Mouse (Mus musculus) heart, adult 2 months (tissue): ENCODE results near the gene Chpf2. TPM values are rescaled to one million over a fixed set of nuclear protein-coding genes. Genes with fewer than 3 reads are reported as not detected.

Source experiments
- DNase-seq, 2 experiments: peaks; one replicate each; pipeline ENCODE4 v3.0.0; 2021
- H3K27ac ChIP-seq: fragments of 200-600 bp; 2 replicates; pipeline ENCODE4 v1.8.1; 2022
- H3K27me3 ChIP-seq: fragments of 200-500 bp; 2 replicates; pipeline ENCODE4 v1.6.1; 2012; ENCODE audit warnings: mild to moderate bottlenecking, low read length, inconsistent platforms, mixed read lengths; ENCODE audit not compliant: control insufficient read depth, insufficient read depth
- H3K36me3 ChIP-seq: fragments of 200-500 bp; 2 replicates; pipeline ENCODE4 v1.6.1; 2012; ENCODE audit warnings: low read length, inconsistent platforms; ENCODE audit not compliant: control insufficient read depth, insufficient read depth
- H3K4me1 ChIP-seq: fragments of 200-500 bp; 2 replicates; pipeline ENCODE4 v1.6.1; 2011; ENCODE audit warnings: low read length; ENCODE audit not compliant: control insufficient read depth, insufficient read depth
- H3K4me3 ChIP-seq: fragments of 200-600 bp; 2 replicates; pipeline ENCODE4 v1.8.1; 2022
- H3K79me2 ChIP-seq: fragments of 200-500 bp; replicated peaks from 2 replicates; pipeline ENCODE4 v1.6.1; 2012; ENCODE audit warnings: mild to moderate bottlenecking, inconsistent platforms, low read length, moderate library complexity, mixed read lengths; ENCODE audit not compliant: control insufficient read depth, insufficient read depth
- H3K9ac ChIP-seq: fragments of 200-500 bp; 2 replicates; pipeline ENCODE4 v1.6.1; 2012; ENCODE audit warnings: low read depth, mild to moderate bottlenecking, control low read depth, inconsistent platforms, low read length, mixed read lengths
- CTCF ChIP-seq: fragments of 200-600 bp; IDR thresholded peaks from 2 replicates; pipeline ENCODE4 v1.8.1; 2022; ENCODE audit warnings: antibody characterized with exemption, mild to moderate bottlenecking, moderate library complexity
- EP300 ChIP-seq: fragments of 200-500 bp; IDR thresholded peaks from 2 replicates; pipeline ENCODE4 v1.6.1; 2011; ENCODE audit warnings: low read depth, low read length, control low read depth; ENCODE audit not compliant: insufficient read depth
- POLR2A ChIP-seq: fragments of 200-500 bp; IDR thresholded peaks from 2 replicates; pipeline ENCODE4 v1.6.1; 2011; ENCODE audit warnings: mild to moderate bottlenecking, low read depth, low read length, control low read depth; ENCODE audit not compliant: insufficient read depth
- WGBS: fragments of 180-500 bp; shearing (Covaris S2); methylation state at CpG from one replicate; pipeline ENCODE4 v1.1.7; 2018; 5-methylcytosine and 5-hydroxymethylcytosine counted together
- intact Hi-C: fragments of 180-260 bp; cut with DNase I; formaldehyde crosslinking; loops from one replicate; pipeline ENCODE4 v1.15.1; 2025
- polyA plus RNA-seq: library from polyadenylated mRNA; depleted of rRNA; stranded (reverse); fragments of >200 nt; gene quantifications from 2 replicates; pipeline ENCODE4 v1.2.3, GENCODE M21; 2012
- total RNA-seq, 2 experiments: library from RNA; stranded (reverse); gene quantifications; 2 replicates each; pipeline ENCODE4 v1.2.3; 2021

Chpf2 gene
- total and polyA plus RNA-seq, 3 experiments = 7.5 to 12.3 (median 9.0) TPM

DNA sequence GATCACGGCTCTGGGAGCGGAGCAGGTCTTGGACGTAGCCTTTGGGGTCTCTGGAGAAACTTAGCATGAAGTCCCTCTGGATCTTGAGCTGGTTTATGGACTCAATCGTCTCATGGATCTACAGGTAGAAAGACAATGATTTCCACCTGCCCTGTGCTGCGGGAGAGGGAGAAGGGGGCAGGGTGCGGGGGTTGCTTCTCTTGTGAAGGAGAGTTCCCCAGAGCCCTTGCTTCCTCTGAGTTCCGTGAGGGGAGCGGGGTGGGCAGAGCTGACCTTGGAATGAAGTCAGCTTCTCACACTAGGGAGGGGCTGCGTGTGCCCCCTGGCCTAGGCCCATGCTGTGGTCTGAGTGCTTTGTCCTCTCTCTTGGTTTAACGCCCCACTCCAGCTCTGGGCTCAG, 6.7 kb downstream of the Chpf2 start:
- Histone ChIP-seq H3K4me1 (peaks cover 3% of the 10 kb centered on the region), H3K4me3 (no peak overlapping the region), H3K27me3 (no peaks in the 10 kb centered on the region), H3K9ac (no peak overlapping the region), H3K79me2 (no peaks in the 10 kb centered on the region), H3K27ac (no peak overlapping the region), H3K36me3 (no peaks in the 10 kb centered on the region)
- 83% methylated on average over 10 of the region's 10 CpGs for WGBS
- no peak for DNase-seq
- intact Hi-C loops = no loop called here
- TF ChIP-seq EP300 = no peak
- no peak for TF ChIP-seq POLR2A
- TF ChIP-seq CTCF = no peak

- no peaks in the 10 kb centered on the region for H3K36me3 ChIP-seq
Observed at GRCm38 (mm10) chr5:24593928-24594327, 7.4 kb downstream of the Chpf2 start.

DNA sequence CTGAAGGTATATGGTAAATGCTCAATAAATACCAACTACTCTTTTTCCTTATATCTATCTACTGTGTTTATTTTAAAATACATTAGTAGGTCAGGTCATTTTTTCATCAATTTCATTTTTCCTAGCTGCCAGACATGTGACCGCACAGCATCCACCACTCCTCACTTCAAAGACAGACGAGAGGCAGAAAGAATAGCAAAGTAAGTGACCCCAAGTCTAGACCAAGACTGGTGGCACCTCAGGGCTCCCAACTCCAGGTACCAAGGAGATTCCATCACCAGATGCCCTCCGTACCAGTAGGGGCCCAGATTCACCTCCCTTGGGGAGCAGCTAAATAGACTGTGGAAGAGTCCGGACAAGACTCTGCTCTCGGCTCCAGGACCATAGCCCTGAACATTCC, 7.8 kb downstream of the Chpf2 start:
- 92% methylated on average over 5 of the region's 5 CpGs for WGBS
- Histone ChIP-seq H3K36me3 (no peaks in the 10 kb centered on the region), H3K79me2 (no peaks in the 10 kb centered on the region), H3K27ac (no peak overlapping the region), H3K4me3 (no peak overlapping the region), H3K4me1 (peaks cover 3% of the 10 kb centered on the region), H3K27me3 (no peaks in the 10 kb centered on the region), H3K9ac (no peak overlapping the region)
- DNase-seq = no peak
- intact Hi-C loops = no loop called here
- no peak for TF ChIP-seq POLR2A
- TF ChIP-seq CTCF = no peak
- TF ChIP-seq EP300 = no peak

More at GRCm38 (mm10) chr5:24593928-24594327, 7.4 kb downstream of the Chpf2 start:
- peaks cover 3% of the 10 kb centered on the region for H3K4me1 ChIP-seq
- 71% methylated on average over 10 of the region's 10 CpGs for WGBS
- intact Hi-C loops = no loop called here
- H3K27me3 ChIP-seq = no peaks in the 10 kb centered on the region
- DNase-seq = no peak
- no peaks in the 10 kb centered on the region for H3K79me2 ChIP-seq
- H3K27ac ChIP-seq = no peak overlapping the region
- H3K4me3 ChIP-seq = no peak overlapping the region
- no peak overlapping the region for H3K9ac ChIP-seq
- TF ChIP-seq CTCF (no peak), EP300 (no peak), POLR2A (no peak)

- intact Hi-C loops = no loop called here
- no peak for DNase-seq
Observed at GRCm38 (mm10) chr5:24595261-24595660, 8.7 kb downstream of the Chpf2 start.

DNA sequence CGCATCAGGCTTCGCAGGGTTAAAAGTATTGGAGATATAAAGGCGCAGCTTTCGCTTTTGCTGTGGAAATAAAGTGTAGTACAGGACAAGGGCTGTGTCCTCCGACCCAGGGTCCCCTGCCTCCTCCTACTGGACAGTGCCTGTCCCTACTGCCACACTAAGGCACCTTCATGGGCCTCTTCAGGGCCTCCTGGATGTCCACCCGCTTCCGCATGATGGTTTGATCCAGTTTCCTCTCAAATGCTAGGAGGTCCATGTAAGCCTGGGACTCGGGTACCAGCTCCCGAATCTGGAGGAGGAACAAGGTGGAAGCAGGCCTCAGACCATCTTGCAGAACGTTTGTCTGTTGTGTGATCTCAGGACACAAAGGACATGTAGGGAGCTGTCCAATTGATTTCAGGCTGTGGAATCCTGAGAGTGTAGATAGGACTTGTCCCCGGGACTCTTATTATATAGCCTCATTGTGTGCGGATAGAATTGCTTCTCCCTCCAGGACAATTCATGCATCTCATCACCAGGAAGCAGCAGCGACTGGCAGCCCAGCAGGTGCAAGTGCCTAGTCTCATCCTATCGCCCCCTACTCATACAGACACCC, 9.3 kb downstream of the Chpf2 start:
- no peaks in the 10 kb centered on the region for H3K27me3 ChIP-seq
- DNase-seq = no peak
- no peaks in the 10 kb centered on the region for H3K36me3 ChIP-seq
- WGBS = 76% methylated on average over 14 of the region's 14 CpGs
- no peak for TF ChIP-seq CTCF
- no peak for TF ChIP-seq EP300
- no peak for TF ChIP-seq POLR2A
- no peak overlapping the region for H3K9ac ChIP-seq
- H3K4me3 ChIP-seq = no peak overlapping the region
- intact Hi-C loops = loop anchor here (2.0 kb wide), 2 partner anchors 57 to 65 kb away; no protein-coding TSS in a partner anchor
- no peaks in the 10 kb centered on the region for H3K79me2 ChIP-seq
- H3K4me1 ChIP-seq = peaks cover 5% of the 10 kb centered on the region
- H3K27ac ChIP-seq = peak overlapping the region; percentile 26; the same call in 1 of the 2 replicates

More at GRCm38 (mm10) chr5:24595261-24595660, 8.7 kb downstream of the Chpf2 start:
- Histone ChIP-seq H3K4me3 (no peak overlapping the region), H3K4me1 (peaks cover 3% of the 10 kb centered on the region), H3K36me3 (no peaks in the 10 kb centered on the region), H3K27me3 (no peaks in the 10 kb centered on the region), H3K79me2 (no peaks in the 10 kb centered on the region), H3K9ac (no peak overlapping the region), H3K27ac (no peak overlapping the region)
- TF ChIP-seq CTCF (no peak), EP300 (no peak), POLR2A (no peak)
- 91% methylated on average over 5 of the region's 5 CpGs for WGBS

GRCm38 (mm10) chr5:24596519-24597171, 10.1 kb downstream of the Chpf2 start:
- Histone ChIP-seq H3K27me3 (no peaks in the 10 kb centered on the region), H3K4me1 (peaks cover 8% of the 10 kb centered on the region), H3K4me3 (peak overlapping the region; percentile 40), H3K27ac (peak overlapping the region; percentile 64), H3K79me2 (no peaks in the 10 kb centered on the region), H3K36me3 (no peaks in the 10 kb centered on the region), H3K9ac (0 out of 2 replicates have a peak overlapping the region, but pooled peaks have one; percentile 27)
- no peak for TF ChIP-seq CTCF
- TF ChIP-seq EP300 = no peak
- no peak for TF ChIP-seq POLR2A
- DNase-seq = peak; percentile 52 to 60
- 40% methylated on average over 11 of the region's 11 CpGs for WGBS
- intact Hi-C loops = loop anchor here (1.0 to 2.0 kb wide), 3 partner anchors 56 to 86 kb away; no protein-coding TSS in a partner anchor
